Mouse (Mus musculus) Patski (cell line): ENCODE results near the gene Actrt2. TPM values are rescaled to one million over a fixed set of nuclear protein-coding genes. Genes with fewer than 3 reads are reported as not detected.
A peak's percentile ranks its signal among the peaks of the same experiment; 100 is the strongest.

Source experiments
- ATAC-seq: fragments of 100-300 bp; one replicate; pipeline ENCODE4 v1.8.0; 2021
- CTCF ChIA-PET: fragments of 350-600 bp; sonication (Branson Sonifier 250); formaldehyde crosslinking; loops from one replicate; lab custom pipeline; 2022; ENCODE audit warnings: inconsistent platforms; lab: Charles Lee
- POLR2A ChIA-PET: fragments of 350-600 bp; sonication (Branson Sonifier 250); formaldehyde crosslinking; loops from one replicate; lab custom pipeline; 2022; ENCODE audit warnings: antibody characterized with exemption, inconsistent platforms; lab: Charles Lee
- DNase-seq: peaks from one replicate; pipeline ENCODE4 v3.0.0-alpha.2; 2011; ENCODE audit warnings: low read depth, low spot score
- H3K27me3 ChIP-seq: fragments of 371-371 bp; one replicate; pipeline ENCODE4 v1.5.1; 2021
- CTCF ChIP-seq: fragments of 100-300 bp; IDR thresholded peaks from one replicate; pipeline ENCODE4 v1.5.1; 2021
- in situ Hi-C: fragments of 300-500 bp; cut with MboI; formaldehyde crosslinking; loops from 3 replicates; pipeline ENCODE4 v1.11.1; 2018; ENCODE audit warnings: low pct_unique_long_range_greater_than_20kb, mixed read lengths
- polyA plus RNA-seq: library from polyadenylated mRNA; unstranded; gene quantifications from one replicate; pipeline ENCODE4 v1.2.3, GENCODE M21; 2021

The Actrt2 gene
- polyA plus RNA-seq, 1 experiment from 2014 or later: not detected

- in situ Hi-C loops: no loop called here
- CTCF ChIA-PET: no interaction called here
- DNase-seq (no peak), ATAC-seq (no peak)
- TF ChIP-seq CTCF: no peak
- POLR2A ChIA-PET: no interaction called here
- H3K27me3 ChIP-seq: peaks cover 25% of the 10 kb centered on the region
Measured at GRCm38 (mm10) chr4:154702186-154702585, 34.5 kb upstream of the Actrt2 start.

GRCm38 (mm10) chr4:154700921-154701412, 33.3 kb upstream of the Actrt2 start:
- ChIA-PET CTCF (no interaction called here), POLR2A (no interaction called here)
- peaks cover 25% of the 10 kb centered on the region for H3K27me3 ChIP-seq
- ATAC-seq (no peak), DNase-seq (no peak)
- no peak for TF ChIP-seq CTCF
- in situ Hi-C loops: no loop called here

- TF ChIP-seq CTCF: no peak
- in situ Hi-C loops: no loop called here
- DNase-seq (no peak), ATAC-seq (no peak)
- peaks cover 23% of the 10 kb centered on the region for H3K27me3 ChIP-seq
- ChIA-PET CTCF (no interaction called here), POLR2A (no interaction called here)
Measured at GRCm38 (mm10) chr4:154700436-154700835, 32.8 kb upstream of the Actrt2 start.

- no peak for TF ChIP-seq CTCF
- peak; percentile 4 for DNase-seq
- peaks cover 18% of the 10 kb centered on the region for H3K27me3 ChIP-seq
- ChIA-PET CTCF (no interaction called here), POLR2A (no interaction called here)
- in situ Hi-C loops: no loop called here
- ATAC-seq: peak; percentile 81
Measured at GRCm38 (mm10) chr4:154699236-154699635, 31.6 kb upstream of the Actrt2 start.

- in situ Hi-C loops: no loop called here
- ATAC-seq: no peak
- peaks cover 15% of the 10 kb centered on the region for H3K27me3 ChIP-seq
- TF ChIP-seq CTCF: no peak
- DNase-seq: no peak
- CTCF ChIA-PET: no interaction called here
- POLR2A ChIA-PET: no interaction called here
Measured at GRCm38 (mm10) chr4:154698631-154699030, 31.0 kb upstream of the Actrt2 start.

GRCm38 (mm10) chr4:154698021-154698590, 30.4 kb upstream of the Actrt2 start:
- TF ChIP-seq CTCF: no peak
- H3K27me3 ChIP-seq: peaks cover 12% of the 10 kb centered on the region
- CTCF ChIA-PET: no interaction called here
- POLR2A ChIA-PET: no interaction called here
- ATAC-seq (no peak), DNase-seq (no peak)
- in situ Hi-C loops: no loop called here

- TF ChIP-seq CTCF: no peak
- CTCF ChIA-PET: no interaction called here
- ATAC-seq: no peak
Measured at GRCm38 (mm10) chr4:154697476-154697875, 29.8 kb upstream of the Actrt2 start.

GRCm38 (mm10) chr4:154696552-154696951, 28.9 kb upstream of the Actrt2 start:
- CTCF ChIA-PET: no interaction called here
- no peak for ATAC-seq
- DNase-seq: no peak
- TF ChIP-seq CTCF: no peak
- H3K27me3 ChIP-seq: no peaks in the 10 kb centered on the region
- in situ Hi-C loops: no loop called here
- POLR2A ChIA-PET: no interaction called here

More at GRCm38 (mm10) chr4:154697476-154697875, 29.8 kb upstream of the Actrt2 start:
- POLR2A ChIA-PET: no interaction called here
- peaks cover 6% of the 10 kb centered on the region for H3K27me3 ChIP-seq
- in situ Hi-C loops: no loop called here
- no peak for DNase-seq

- ATAC-seq (no peak), DNase-seq (no peak)
- ChIA-PET CTCF (no interaction called here), POLR2A (no interaction called here)
- TF ChIP-seq CTCF: no peak
- H3K27me3 ChIP-seq: no peaks in the 10 kb centered on the region
- in situ Hi-C loops: no loop called here
Measured at GRCm38 (mm10) chr4:154696146-154696545, 28.5 kb upstream of the Actrt2 start.

GRCm38 (mm10) chr4:154694361-154694760, 26.7 kb upstream of the Actrt2 start:
- no peaks in the 10 kb centered on the region for H3K27me3 ChIP-seq
- no peak for ATAC-seq
- ChIA-PET CTCF (no interaction called here), POLR2A (no interaction called here)
- no peak for DNase-seq
- TF ChIP-seq CTCF: no peak
- in situ Hi-C loops: no loop called here

GRCm38 (mm10) chr4:154693348-154694015, 25.8 kb upstream of the Actrt2 start:
- CTCF ChIA-PET: no interaction called here
- in situ Hi-C loops: no loop called here
- no peak for DNase-seq
- TF ChIP-seq CTCF: no peak
- H3K27me3 ChIP-seq: no peaks in the 10 kb centered on the region
- no peak for ATAC-seq
- POLR2A ChIA-PET: no interaction called here
